Mouse (Mus musculus) A20 (cell line): Measurements from ENCODE around the gene Tkt.

Experiments
- DNase-seq: peaks from one replicate; pipeline ENCODE4 v3.0.0-alpha.2; 2011; ENCODE audit warnings: low read depth, low spot score

Tkt gene

DNA sequence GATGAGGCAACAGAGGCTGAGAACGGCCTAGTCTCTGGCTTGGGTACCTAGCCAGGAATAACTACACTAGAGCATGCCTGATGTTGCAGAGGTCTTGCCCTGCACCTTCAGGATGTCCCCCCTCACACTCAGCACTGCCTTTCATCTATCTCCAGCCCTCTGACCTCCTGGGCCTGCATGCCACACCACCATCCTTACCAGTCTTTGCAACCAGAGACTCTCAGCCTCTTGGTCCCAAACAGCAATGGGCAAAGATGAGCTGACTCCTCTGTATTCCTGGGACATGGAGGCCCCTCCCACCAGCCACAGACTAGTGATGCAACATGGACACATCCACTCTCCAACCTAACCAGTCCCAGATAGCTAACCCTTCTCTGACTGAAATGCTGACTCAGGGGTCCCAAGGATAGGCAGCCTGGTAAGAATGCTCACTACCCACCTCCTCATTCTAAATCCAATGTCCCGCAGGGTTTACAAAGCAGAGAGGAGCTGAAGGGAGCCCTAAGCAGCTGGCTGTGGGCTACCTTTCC is 70.7 kb downstream of the Tkt start:
- no peak for DNase-seq

DNA sequence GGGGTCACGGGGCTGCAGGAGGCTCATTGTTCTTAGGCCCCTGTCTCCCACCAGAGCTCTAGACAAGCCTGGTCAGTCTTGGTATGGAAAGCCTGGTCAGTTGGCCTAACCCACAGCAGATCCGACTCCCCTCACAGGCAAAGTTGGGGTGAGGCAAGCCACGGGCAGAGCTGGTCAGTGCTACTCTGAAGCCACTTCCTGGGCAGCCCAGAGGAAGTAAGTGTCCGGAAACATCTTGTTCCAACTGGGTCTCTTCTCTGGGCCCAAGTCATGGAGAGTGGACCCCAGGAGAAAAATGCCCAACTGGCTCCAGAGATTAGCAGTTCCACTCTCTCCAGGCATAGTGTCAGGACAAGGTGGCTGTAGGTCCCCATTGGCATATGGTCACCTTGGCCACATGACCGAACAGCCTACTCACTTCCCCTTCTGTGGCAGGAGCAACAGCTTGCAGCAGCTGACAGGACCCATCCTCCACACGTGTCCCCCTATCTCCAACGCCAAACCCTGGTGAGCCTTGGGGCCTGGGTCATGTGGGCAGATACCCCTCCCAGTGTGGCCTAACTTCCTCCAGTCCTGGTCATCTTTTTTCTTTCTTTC is 71.9 kb downstream of the Tkt start:
- DNase-seq = peak; percentile 62

DNA sequence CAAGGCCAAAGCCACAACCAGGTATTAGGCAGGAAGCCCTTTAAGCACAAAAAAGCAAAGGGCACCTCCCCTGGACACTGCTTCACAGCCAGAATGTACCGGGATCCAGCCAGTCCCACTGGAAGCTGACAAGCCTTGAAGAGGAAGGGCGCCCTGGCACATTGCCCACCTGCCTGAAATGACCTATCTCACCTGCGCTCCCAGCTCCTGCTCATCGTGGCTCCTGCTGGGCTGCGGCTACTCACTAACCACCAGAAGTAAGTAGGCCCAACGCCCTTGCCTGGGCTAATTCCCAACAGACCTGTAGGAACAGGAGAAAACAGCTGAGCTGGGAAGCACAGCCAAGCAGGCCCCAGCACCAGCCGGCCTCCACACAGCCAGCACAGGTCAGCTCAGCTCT is 74.0 kb downstream of the Tkt start:
- DNase-seq = no peak

DNA sequence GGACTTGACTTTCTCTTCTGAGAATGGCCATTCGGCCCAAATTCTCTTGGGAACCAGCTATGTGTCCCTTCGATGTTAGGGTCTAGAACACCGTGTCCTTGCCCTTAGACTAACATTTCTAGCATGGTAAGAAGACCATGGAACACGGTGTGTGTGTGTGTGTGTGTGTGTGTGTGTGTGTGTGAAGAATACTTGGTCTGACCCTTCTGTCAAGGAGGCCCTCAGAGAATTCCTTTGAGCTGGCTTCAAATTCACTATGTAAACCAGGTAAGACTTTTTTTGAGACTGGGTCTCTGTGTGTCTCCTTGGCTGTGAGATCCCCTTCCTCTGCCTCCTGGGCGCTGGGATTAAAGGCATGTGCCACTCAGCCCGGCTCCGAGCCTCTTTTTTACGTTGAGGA is 74.4 kb downstream of the Tkt start:
- DNase-seq = no peak
